Mouse (Mus musculus) brown adipose tissue, adult 24 weeks (tissue): ENCODE measurements around the gene Pcbp3. TPM values are rescaled to one million over a fixed set of nuclear protein-coding genes. Genes with fewer than 3 reads are reported as not detected.

Source experiments
- H3K27ac ChIP-seq: fragments of 200-500 bp; replicated peaks from 2 replicates; pipeline ENCODE4 v1.5.1; 2012; ENCODE audit warnings: low read depth, mild to moderate bottlenecking, low read length
- H3K4me1 ChIP-seq: fragments of 200-500 bp; 2 replicates; pipeline ENCODE4 v1.6.1; 2012; ENCODE audit warnings: low read length, mixed read lengths; ENCODE audit not compliant: control insufficient read depth, insufficient read depth, insufficient read length
- H3K4me3 ChIP-seq: fragments of 200-500 bp; 2 replicates; pipeline ENCODE4 v1.5.1; 2012; ENCODE audit warnings: low read depth, mild to moderate bottlenecking, low read length, moderate library complexity; ENCODE audit not compliant: insufficient read depth
- polyA plus RNA-seq: library from polyadenylated mRNA; stranded (reverse); fragments of >200 nt; gene quantifications from 2 replicates; pipeline ENCODE4 v1.2.4, GENCODE M21; 2012; ENCODE audit not compliant: missing spikeins, insufficient read depth, insufficient read length

The Pcbp3 gene
- polyA plus RNA-seq, 1 experiment = 17.4 TPM

DNA sequence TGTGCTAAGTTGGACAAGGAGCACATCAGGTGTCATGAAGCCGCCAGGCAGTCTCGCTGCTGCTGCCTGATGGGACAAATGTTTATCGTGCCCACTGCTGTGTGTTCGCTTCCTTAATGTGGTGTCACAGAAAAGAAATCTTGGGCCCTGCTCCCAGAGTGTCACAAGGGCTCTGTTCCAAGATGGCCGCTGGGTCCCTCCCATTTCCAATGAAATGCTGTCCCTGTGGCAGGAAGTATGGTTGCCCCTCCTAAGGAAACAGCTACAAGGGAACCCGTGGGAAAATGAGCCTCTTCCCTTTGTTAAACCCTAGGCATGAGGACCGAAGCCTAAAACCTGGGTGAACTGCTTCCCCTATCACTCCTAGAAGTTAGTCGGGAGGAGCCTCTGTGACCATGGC is 146.9 kb downstream of the Pcbp3 start:
- H3K4me1 ChIP-seq = no peaks in the 10 kb centered on the region
- no peak overlapping the region for H3K27ac ChIP-seq
- H3K4me3 ChIP-seq = no peak overlapping the region

- no peak overlapping the region for H3K27ac ChIP-seq
- no peaks in the 10 kb centered on the region for H3K4me1 ChIP-seq
- no peak overlapping the region for H3K4me3 ChIP-seq
These were observed 151.6 kb downstream of the Pcbp3 start for GRCm38 (mm10) chr10:76809916-76810660.

GRCm38 (mm10) chr10:76809439-76809838 is 152.2 kb downstream of the Pcbp3 start:
- Histone ChIP-seq H3K4me3 (no peak overlapping the region), H3K27ac (no peak overlapping the region), H3K4me1 (no peaks in the 10 kb centered on the region)

DNA sequence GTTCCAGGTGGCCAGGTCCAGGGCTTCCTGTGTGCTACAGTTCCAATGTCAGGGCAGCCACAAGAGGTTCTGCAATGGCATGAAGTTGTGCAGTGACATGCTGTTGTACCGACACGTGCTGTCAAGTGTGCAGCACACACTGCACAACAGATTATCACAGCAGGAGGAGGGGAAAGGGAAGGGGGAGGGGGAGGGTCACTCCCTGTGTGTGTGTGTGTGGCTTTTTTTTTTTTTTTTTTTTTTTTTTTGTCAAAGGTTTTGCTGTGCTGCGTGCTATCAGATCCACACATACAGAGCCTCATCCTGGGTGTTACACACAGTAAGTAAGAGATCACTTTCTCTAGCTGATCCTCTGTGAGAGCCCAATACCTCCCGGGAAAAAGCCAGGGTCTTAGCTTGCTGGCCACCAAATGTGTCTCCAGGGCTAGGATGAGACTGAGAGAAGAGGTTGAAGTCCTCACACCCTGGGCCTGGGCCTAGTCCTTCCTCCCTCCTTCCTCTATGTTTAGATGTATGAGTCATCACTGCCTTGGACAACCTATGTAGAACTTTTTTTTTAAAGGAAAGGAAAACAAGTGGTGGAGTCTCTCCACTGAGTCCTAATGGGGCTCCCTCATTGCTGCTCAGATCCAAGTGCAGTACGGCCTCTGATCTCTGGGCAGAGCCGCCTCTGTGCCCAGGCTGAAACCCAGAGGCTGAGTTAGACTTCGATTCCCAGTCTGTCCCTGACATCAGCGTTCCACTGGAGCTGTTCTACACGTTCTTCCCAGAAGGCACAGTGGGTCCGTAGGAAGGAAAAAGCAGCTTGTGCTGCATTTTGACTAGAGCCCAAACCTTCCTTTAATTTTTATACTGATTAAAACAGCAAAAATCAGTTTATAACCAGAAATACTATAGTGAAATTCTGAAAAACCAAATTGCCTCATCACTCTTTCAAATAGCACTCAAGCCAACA is 153.0 kb downstream of the Pcbp3 start:
- Histone ChIP-seq H3K4me1 (no peaks in the 10 kb centered on the region), H3K4me3 (no peak overlapping the region), H3K27ac (no peak overlapping the region)

- Histone ChIP-seq H3K4me1 (peaks cover 2% of the 10 kb centered on the region; the same call in 1 of the 2 replicates), H3K4me3 (no peak overlapping the region), H3K27ac (no peak overlapping the region)
These were observed 159.2 kb downstream of the Pcbp3 start for GRCm38 (mm10) chr10:76802500-76802885.

DNA sequence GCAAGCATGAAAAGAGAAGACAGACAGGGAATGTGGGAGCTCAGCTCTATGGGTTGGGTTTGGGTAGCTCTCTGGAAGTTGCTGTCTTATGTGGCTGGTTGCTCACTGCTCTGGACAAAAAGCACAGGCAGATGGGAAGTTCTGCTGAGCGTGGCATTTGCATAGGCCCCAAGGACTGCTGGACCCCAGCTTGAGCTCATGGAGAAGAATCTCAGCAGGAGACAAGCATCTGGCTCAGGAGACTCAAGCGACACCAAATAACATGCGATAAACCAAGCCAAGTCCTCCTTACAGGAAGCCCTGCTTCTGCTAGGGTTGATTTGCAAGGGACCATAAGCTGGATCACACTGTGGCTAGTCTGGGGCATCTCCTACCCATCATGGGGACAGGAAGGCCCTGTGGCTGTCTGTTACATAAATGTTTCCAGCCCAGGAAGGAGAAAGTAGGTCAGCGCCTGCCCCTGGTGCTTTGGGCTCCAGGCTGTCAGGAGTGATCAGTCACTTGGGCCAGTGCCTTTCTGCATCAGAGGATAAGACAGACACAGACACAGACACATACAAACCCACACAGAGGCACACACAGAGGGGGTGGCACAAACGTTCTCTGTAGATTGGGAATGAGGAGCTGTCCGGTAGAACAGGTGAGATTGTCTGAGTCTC is 159.7 kb downstream of the Pcbp3 start:
- no peak overlapping the region for H3K27ac ChIP-seq
- peaks cover 2% of the 10 kb centered on the region; the same call in 1 of the 2 replicates for H3K4me1 ChIP-seq
- H3K4me3 ChIP-seq = no peak overlapping the region

DNA sequence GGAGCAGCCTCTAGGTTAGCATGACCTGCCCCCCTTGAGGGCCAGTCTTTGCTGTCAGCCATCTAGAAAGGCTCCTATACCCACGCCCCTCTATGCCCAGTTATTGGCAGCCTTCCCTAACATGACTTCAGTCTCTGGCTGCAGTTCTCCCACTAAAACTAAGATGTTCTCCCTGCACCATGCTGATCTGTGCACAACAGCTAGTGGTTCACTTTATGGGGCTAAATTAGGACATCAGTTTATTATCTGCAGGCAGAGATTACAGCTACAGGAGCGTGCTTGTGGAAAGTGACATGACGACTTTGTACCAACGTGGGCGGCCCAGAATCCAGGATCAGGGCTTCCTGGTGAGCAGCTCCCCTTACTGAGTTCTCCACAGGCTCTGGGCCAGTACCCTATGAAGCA is 160.4 kb downstream of the Pcbp3 start:
- no peak overlapping the region for H3K4me3 ChIP-seq
- peaks cover 2% of the 10 kb centered on the region; the same call in 1 of the 2 replicates for H3K4me1 ChIP-seq
- H3K27ac ChIP-seq = no peak overlapping the region

GRCm38 (mm10) chr10:76798751-76799585 is 162.7 kb downstream of the Pcbp3 start:
- H3K27ac ChIP-seq = no peak overlapping the region
- H3K4me1 ChIP-seq = peaks cover 2% of the 10 kb centered on the region; the same call in 1 of the 2 replicates
- H3K4me3 ChIP-seq = no peak overlapping the region

GRCm38 (mm10) chr10:76794102-76794501 is 167.6 kb downstream of the Pcbp3 start:
- Histone ChIP-seq H3K27ac (no peak overlapping the region), H3K4me3 (no peak overlapping the region), H3K4me1 (no peaks in the 10 kb centered on the region)

GRCm38 (mm10) chr10:76791475-76791874 is 170.2 kb downstream of the Pcbp3 start:
- Histone ChIP-seq H3K27ac (no peak overlapping the region), H3K4me3 (no peak overlapping the region), H3K4me1 (no peaks in the 10 kb centered on the region)

GRCm38 (mm10) chr10:76789885-76790284 is 171.8 kb downstream of the Pcbp3 start:
- no peak overlapping the region for H3K4me3 ChIP-seq
- H3K27ac ChIP-seq = no peak overlapping the region
- H3K4me1 ChIP-seq = no peaks in the 10 kb centered on the region

GRCm38 (mm10) chr10:76785312-76785711 is 176.4 kb downstream of the Pcbp3 start:
- H3K4me1 ChIP-seq = no peaks in the 10 kb centered on the region
- no peak overlapping the region for H3K27ac ChIP-seq
- H3K4me3 ChIP-seq = no peak overlapping the region

GRCm38 (mm10) chr10:76779225-76779624 is 182.5 kb downstream of the Pcbp3 start:
- H3K27ac ChIP-seq = no peak overlapping the region
- no peaks in the 10 kb centered on the region for H3K4me1 ChIP-seq

DNA sequence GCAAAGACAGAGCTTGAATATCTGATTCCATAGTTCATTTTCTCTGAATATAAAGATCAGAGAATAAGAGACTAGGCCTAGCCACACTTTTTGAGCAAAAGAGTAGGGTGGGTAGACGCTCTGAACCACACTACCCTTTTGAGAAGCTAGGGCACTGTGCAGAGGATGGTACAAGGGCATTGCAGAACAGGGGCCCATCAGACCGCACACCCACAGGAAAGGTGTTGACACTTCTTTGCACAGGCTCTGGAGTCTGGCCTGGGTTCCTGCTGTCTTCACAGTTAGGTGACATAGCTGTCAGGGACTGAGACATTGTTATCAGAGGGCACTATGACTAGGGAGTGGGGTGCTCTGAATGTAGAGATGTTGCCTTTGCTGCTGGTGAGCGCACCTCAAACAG is 190.1 kb downstream of the Pcbp3 start:
- no peaks in the 10 kb centered on the region for H3K4me1 ChIP-seq
- H3K27ac ChIP-seq = no peak overlapping the region
- H3K4me3 ChIP-seq = no peak overlapping the region

More at GRCm38 (mm10) chr10:76779225-76779624, 182.5 kb downstream of the Pcbp3 start:
- no peak overlapping the region for H3K4me3 ChIP-seq
